Mouse (Mus musculus): Measurements from ENCODE around the gene Eml6. TPM values are rescaled to one million over a fixed set of nuclear protein-coding genes. Genes with fewer than 3 reads are reported as not detected.
A peak's percentile ranks its signal among the peaks of the same experiment; 100 is the strongest.

Gene Eml6
- polyA plus RNA-seq, 1 experiment from 2014 or later: 1.3 TPM

DNA sequence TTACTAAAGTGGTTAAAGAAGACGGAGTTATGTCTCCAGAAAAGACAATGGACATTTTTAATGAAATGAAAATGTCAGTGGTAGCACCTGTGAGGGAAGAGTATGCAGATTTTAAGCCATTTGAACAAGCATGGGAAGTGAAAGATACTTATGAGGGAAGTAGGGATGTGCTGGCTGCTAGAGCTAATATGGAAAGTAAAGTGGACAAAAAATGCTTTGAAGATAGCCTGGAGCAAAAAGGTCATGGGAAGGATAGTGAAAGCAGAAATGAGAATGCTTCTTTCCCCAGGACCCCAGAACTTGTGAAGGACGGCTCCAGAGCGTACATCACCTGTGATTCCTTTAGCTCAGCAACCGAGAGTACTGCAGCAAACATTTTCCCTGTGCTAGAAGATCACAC is 319.0 kb downstream of the Eml6 start:
- peaks cover 3% of the 10 kb centered on the region; the same call in 1 of the 2 replicates for H3K4me1 ChIP-seq (ENCODE audit: control insufficient read depth, insufficient read depth, low read length)
- no peak overlapping the region for H3K27ac ChIP-seq (ENCODE audit: low read length)
- H3K9ac ChIP-seq (ENCODE audit: low read length): no peak overlapping the region
- no peaks in the 10 kb centered on the region for H3K27me3 ChIP-seq (ENCODE audit: control insufficient read depth, insufficient read depth, low read length)
- H3K4me3 ChIP-seq (replicated peaks; ENCODE audit: low read length): no peak overlapping the region
- H3K36me3 ChIP-seq (ENCODE audit: control insufficient read depth, insufficient read depth, low read length): no peaks in the 10 kb centered on the region
- 84% methylated on average over 4 of the region's 4 CpGs for WGBS
- ATAC-seq (ENCODE audit: insufficient read depth, low FRiP score): no peak
- H3K4me2 ChIP-seq (ENCODE audit: low read depth, low read length): no peak overlapping the region
- H3K9me3 ChIP-seq (replicated peaks; ENCODE audit: control insufficient read depth, low read length): no peaks in the 10 kb centered on the region

- H3K36me3 ChIP-seq (ENCODE audit: control insufficient read depth, insufficient read depth, low read length): no peaks in the 10 kb centered on the region
- H3K9ac ChIP-seq (ENCODE audit: low read length): no peak overlapping the region
- H3K4me3 ChIP-seq (replicated peaks; ENCODE audit: low read length): no peak overlapping the region
- H3K4me1 ChIP-seq (ENCODE audit: control insufficient read depth, insufficient read depth, low read length): peaks cover 3% of the 10 kb centered on the region; the same call in 1 of the 2 replicates
- H3K9me3 ChIP-seq (replicated peaks; ENCODE audit: control insufficient read depth, low read length): no peaks in the 10 kb centered on the region
- H3K4me2 ChIP-seq (ENCODE audit: low read depth, low read length): no peak overlapping the region
- ATAC-seq (ENCODE audit: insufficient read depth, low FRiP score): no peak
- H3K27me3 ChIP-seq (ENCODE audit: control insufficient read depth, insufficient read depth, low read length): no peaks in the 10 kb centered on the region
- no peak overlapping the region for H3K27ac ChIP-seq (ENCODE audit: low read length)
Observed at GRCm38 (mm10) chr11:29705263-29705662, 320.6 kb downstream of the Eml6 start.

DNA sequence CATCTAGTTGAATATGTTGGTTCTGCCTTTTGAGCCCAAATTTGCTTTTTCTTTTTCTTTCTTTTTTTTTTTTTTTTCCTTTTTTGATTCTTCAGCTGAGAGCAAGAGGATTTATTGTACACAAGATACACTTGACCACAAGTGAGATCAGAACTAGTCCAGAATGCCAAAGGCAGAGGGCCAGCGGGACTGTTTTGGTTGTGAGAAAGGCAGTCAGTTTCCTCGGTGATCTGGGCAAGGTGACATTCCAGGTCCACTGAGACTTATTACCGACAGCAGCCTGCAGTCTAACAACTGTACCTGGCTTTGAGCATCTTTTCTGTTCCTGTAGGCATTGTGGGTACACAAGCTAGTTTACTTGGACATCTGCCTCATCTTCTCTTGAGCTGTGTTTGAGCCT is 323.1 kb downstream of the Eml6 start:
- Histone ChIP-seq H3K27me3 (ENCODE audit: control insufficient read depth, insufficient read depth, low read length) (no peaks in the 10 kb centered on the region), H3K27ac (ENCODE audit: low read length) (no peak overlapping the region), H3K36me3 (ENCODE audit: control insufficient read depth, insufficient read depth, low read length) (no peaks in the 10 kb centered on the region), H3K9me3 (replicated peaks; ENCODE audit: control insufficient read depth, low read length) (no peaks in the 10 kb centered on the region), H3K4me3 (replicated peaks; ENCODE audit: low read length) (no peak overlapping the region), H3K4me2 (ENCODE audit: low read depth, low read length) (no peak overlapping the region), H3K4me1 (ENCODE audit: control insufficient read depth, insufficient read depth, low read length) (peaks cover 3% of the 10 kb centered on the region; the same call in 1 of the 2 replicates), H3K9ac (ENCODE audit: low read length) (no peak overlapping the region)
- no peak for ATAC-seq (ENCODE audit: insufficient read depth, low FRiP score)
- WGBS: 84% methylated on average over 3 of the region's 3 CpGs

GRCm38 (mm10) chr11:29694754-29695153 is 331.1 kb downstream of the Eml6 start:
- no peak overlapping the region for H3K4me3 ChIP-seq (replicated peaks; ENCODE audit: low read length)
- H3K9me3 ChIP-seq (replicated peaks; ENCODE audit: control insufficient read depth, low read length): no peaks in the 10 kb centered on the region
- ATAC-seq (ENCODE audit: insufficient read depth, low FRiP score): no peak
- H3K4me2 ChIP-seq (ENCODE audit: low read depth, low read length): no peak overlapping the region
- H3K4me1 ChIP-seq (ENCODE audit: control insufficient read depth, insufficient read depth, low read length): 0 out of 2 replicates have a peak, but pooled peaks cover 9% of the 10 kb centered on the region
- no peak overlapping the region for H3K27ac ChIP-seq (ENCODE audit: low read length)
- no peaks in the 10 kb centered on the region for H3K27me3 ChIP-seq (ENCODE audit: control insufficient read depth, insufficient read depth, low read length)
- H3K36me3 ChIP-seq (ENCODE audit: control insufficient read depth, insufficient read depth, low read length): no peaks in the 10 kb centered on the region
- H3K9ac ChIP-seq (ENCODE audit: low read length): no peak overlapping the region

- Histone ChIP-seq H3K27ac (ENCODE audit: low read length) (peak overlapping the region; percentile 99), H3K27me3 (ENCODE audit: control insufficient read depth, insufficient read depth, low read length) (no peaks in the 10 kb centered on the region), H3K9ac (ENCODE audit: low read length) (peak overlapping the region; percentile 97), H3K4me2 (ENCODE audit: low read depth, low read length) (peak overlapping the region; percentile 73), H3K4me1 (ENCODE audit: control insufficient read depth, insufficient read depth, low read length) (0 out of 2 replicates have a peak, but pooled peaks cover 9% of the 10 kb centered on the region), H3K4me3 (replicated peaks; ENCODE audit: low read length) (peak overlapping the region; percentile 97), H3K9me3 (replicated peaks; ENCODE audit: control insufficient read depth, low read length) (no peaks in the 10 kb centered on the region), H3K36me3 (ENCODE audit: control insufficient read depth, insufficient read depth, low read length) (no peaks in the 10 kb centered on the region)
- ATAC-seq (ENCODE audit: insufficient read depth, low FRiP score): peak; percentile 78
- under 1% methylated on average over 52 of the region's 53 CpGs for WGBS
Observed at GRCm38 (mm10) chr11:29693576-29694410, 332.0 kb downstream of the Eml6 start.

Other genes with a start within 250 kb of the Eml6 start
- gene 4931440F15Rik, start 200.4 kb downstream of the Eml6 start, polyA plus RNA-seq (2015; fragmentation: Nextera tagmentation; extraction: Ambion mirVana): 0.04 and 0.14 TPM in 2 replicates
- 106 and 110 TPM in 2 replicates for gene Sptbn1, start 242.1 kb upstream of the Eml6 start, polyA plus RNA-seq (2015; fragmentation: Nextera tagmentation; extraction: Ambion mirVana)